Mouse (Mus musculus): Measurements from ENCODE around the gene Gsdmc3.
"Not testable (repeated sequence)": the region's sequence is repeated elsewhere in the genome, so short reads cannot be mapped to it uniquely, and the experiment has no call there.

Gsdmc3 gene

GRCm38 (mm10) chr15:63878458-63878857 lies at the start of gene Gsdmc3:
TSS of gene Gsdmc3 (minus strand) at chr15:63878558.
- DNase-seq (ENCODE audit: low read depth, low spot score) = not testable (repeated sequence)

- no peak for DNase-seq (ENCODE audit: low read depth, low spot score)
These were observed 47.8 kb upstream of the Gsdmc3 start for GRCm38 (mm10) chr15:63926201-63926600.

GRCm38 (mm10) chr15:63924484-63924883 lies 46.1 kb upstream of the Gsdmc3 start:
- DNase-seq (ENCODE audit: low read depth, low spot score) = no peak

- DNase-seq (ENCODE audit: low read depth, low spot score) = not testable (repeated sequence)
These were observed 43.3 kb upstream of the Gsdmc3 start for GRCm38 (mm10) chr15:63921618-63922017.

GRCm38 (mm10) chr15:63919728-63920127 lies 41.4 kb upstream of the Gsdmc3 start:
- not testable (repeated sequence) for DNase-seq (ENCODE audit: low read depth, low spot score)

GRCm38 (mm10) chr15:63916584-63916983 lies 38.2 kb upstream of the Gsdmc3 start:
- not testable (repeated sequence) for DNase-seq (ENCODE audit: low read depth, low spot score)

GRCm38 (mm10) chr15:63912197-63912596 lies 33.8 kb upstream of the Gsdmc3 start, which contains the start of gene Gsdmc4:
TSS of gene Gsdmc4 (minus strand) at chr15:63912297.
- DNase-seq (ENCODE audit: low read depth, low spot score) = not testable (repeated sequence)

- not testable (repeated sequence) for DNase-seq (ENCODE audit: low read depth, low spot score)
These were observed 31.5 kb upstream of the Gsdmc3 start for GRCm38 (mm10) chr15:63909896-63910295.

- DNase-seq (ENCODE audit: low read depth, low spot score) = peak; percentile 8
These were observed 17.4 kb upstream of the Gsdmc3 start for GRCm38 (mm10) chr15:63895560-63896353.

GRCm38 (mm10) chr15:63888440-63888839 lies 10.1 kb upstream of the Gsdmc3 start:
- not testable (repeated sequence) for DNase-seq (ENCODE audit: low read depth, low spot score)

- DNase-seq (ENCODE audit: low read depth, low spot score) = not testable (repeated sequence)
These were observed 9.6 kb upstream of the Gsdmc3 start for GRCm38 (mm10) chr15:63887949-63888348.

- DNase-seq (ENCODE audit: low read depth, low spot score) = not testable (repeated sequence)
These were observed 2.2 kb downstream of the Gsdmc3 start for GRCm38 (mm10) chr15:63876160-63876559.

GRCm38 (mm10) chr15:63861965-63862364 lies 16.4 kb downstream of the Gsdmc3 start:
- DNase-seq (ENCODE audit: low read depth, low spot score) = not testable (repeated sequence)
